Mouse (Mus musculus) induced T-regulatory cell, adult 2 months (primary cell): ENCODE results near the gene Large1.
"Not testable (repeated sequence)": the region's sequence is repeated elsewhere in the genome, so short reads cannot be mapped to it uniquely, and the experiment has no call there.

ENCODE experiments used
- DNase-seq: peaks from one replicate; pipeline ENCODE4 v3.0.0-alpha.2; 2012; ENCODE audit warnings: low read depth

Gene Large1

DNA sequence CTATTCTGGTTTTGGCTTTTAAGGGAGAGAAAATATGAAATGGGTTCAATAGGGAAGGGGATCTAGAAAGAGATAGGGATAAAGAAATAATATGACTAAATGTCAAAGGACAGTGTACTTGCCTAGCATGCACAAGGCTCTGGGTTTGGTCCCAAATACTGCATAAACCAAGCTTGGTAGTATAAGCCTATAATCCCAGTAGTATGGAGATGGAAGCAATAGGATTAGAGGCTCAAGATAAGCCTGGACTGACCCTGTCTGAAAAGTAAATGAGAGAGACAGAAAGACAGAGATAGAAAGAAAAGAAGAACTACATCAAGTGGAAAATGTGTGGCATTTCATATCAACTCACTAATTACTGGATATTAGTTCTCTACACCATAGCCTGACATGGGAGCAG is 180.7 kb downstream of the Large1 start:
- DNase-seq, result no peak

DNA sequence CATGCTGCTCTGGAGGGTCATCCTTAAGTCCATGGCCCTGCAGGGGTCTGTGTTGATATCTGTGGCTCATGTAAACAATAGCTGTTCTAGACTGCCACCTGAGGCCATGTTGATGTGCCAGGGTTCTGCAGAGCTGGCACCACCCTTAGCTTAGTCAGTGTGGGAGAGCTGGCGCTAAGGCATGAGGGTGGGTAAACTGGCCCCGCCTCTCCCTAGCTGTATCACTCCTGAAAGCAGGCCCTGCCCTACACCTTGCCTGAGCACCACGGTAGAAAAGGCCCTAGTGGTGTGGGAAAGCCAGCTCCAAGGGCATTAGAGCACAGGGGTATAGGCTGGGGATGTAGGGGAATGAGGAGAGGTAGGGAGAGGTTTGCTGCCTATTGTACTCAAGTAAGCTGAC is 191.3 kb downstream of the Large1 start:
- no peak for DNase-seq

DNA sequence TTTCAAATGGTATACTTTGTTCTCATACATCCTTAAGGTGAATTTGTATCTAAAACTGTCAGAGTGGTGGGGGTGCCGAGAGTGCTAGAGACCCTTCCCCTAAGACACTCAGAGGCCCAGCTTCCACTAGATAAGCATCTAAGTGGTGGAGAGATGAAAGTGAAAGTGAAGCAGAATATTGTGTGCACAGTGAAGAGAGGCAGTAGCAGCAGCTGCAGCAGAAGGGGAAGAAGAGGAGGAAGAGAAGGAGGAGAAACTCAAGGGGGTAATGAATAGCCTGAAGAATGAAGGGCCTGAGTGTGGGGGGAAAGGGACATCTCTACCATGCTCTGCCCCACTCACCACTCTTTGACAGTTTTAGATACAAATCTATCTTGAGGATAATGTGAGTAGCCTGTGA is 191.8 kb downstream of the Large1 start:
- no peak for DNase-seq

DNA sequence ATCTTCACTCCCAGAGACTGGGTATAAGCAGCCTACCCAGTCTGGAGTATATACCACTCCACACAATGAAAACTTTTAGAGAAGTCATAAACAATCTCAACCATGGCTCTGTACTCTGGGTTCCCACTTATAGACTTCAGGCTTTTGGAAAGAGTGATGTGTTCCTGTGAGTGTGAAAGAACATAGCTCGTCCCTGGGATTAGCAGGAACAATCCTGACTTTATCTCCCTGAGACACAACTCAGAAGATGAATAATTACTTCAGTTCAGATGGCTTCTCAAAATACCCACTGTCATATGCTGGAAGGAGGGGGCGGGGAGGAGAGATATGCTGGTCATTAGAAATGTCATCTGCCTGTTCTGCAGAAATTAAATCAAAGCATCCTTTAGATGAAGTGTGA is 192.4 kb downstream of the Large1 start:
- no peak for DNase-seq

DNA sequence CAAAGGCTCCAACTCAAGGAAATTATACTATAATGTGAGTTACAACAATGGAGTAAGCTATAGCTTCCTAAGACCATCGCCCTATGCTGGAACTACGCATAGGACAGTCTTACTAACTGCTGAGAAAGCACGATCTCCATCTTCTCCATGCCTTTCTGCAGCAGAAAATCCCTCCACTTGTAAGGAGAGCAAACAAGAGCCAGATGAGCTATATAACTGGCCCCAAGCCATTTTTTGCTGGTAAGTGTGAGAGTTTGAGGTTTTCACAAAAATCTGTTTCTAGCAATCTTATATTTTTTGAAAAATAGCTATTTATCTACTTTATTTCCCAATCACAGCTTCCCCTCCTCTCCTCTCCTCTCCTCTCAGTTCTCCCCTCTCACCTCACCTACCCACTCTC is 206.1 kb downstream of the Large1 start:
- no peak for DNase-seq

DNA sequence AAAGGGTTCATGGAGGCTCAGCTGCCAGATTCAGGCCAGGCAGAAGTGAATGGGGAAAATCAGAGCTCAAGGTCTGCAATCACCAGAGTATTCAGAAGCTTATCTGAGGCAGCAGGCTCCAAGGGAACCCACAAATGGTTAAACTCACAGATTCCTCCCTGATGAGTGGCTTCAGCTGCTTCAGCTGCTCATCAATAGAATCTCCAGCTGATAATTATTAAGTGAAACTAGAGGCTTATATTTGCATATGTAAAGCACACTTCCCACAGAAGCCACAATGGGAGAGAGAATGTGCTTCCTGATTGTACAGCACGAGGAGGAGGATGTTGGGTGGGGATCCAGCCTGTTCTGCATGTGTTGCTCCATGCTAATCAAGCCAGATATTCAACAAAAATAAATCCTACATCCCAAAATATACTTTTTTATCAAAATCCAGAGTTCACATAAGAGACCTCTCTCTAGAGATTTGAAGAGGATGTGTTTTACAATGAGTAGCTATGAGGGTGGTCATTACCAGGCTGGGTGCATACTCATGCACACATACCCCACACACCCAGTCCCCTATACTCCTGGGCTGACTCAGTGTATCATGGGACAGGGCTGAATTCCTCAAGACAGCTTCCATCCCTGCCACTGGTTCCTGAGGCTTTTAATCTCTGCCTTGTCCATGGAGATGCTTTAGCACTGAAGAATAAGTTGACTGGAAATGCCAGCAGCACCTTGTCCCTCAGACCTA is 210.5 kb downstream of the Large1 start:
- DNase-seq, result no peak

DNA sequence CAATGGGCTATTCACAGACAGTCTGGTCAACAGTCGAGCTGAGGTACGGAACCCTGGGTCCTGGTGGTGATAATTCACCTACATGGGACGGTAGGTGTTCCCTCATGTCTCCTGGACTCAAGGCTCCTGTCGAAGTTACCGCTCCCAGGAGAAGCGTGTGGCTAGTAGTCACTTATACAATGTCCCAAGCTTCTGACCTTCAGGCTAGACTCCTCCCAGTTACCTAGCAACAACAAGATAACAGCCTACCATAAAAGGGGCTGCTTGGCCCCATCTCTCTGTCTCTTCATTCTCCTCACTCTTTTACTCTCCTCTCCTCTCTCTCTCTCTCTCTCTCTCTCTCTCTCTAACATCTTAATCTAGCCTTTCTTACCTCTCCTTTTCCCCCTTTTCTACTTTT is 217.9 kb downstream of the Large1 start:
- no peak for DNase-seq

DNA sequence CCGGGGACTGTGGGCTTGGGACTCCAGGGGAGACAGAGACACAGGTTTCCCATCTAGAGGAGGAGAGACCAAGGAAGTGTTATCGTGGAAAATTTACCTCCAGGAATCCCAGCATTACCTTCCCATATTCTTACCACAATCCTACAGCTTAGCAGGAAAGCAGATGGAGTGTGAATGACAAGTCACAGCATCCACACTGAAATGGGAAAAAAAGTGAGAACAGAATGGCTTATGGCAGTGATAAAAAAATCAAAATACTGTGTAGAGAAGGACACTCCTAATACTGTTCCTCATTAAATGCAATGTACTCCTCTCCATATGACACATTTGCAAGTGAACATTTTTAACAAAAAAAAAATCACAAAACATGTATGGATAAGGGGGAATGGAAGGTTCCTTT is 221.3 kb downstream of the Large1 start:
- DNase-seq, result no peak

DNA sequence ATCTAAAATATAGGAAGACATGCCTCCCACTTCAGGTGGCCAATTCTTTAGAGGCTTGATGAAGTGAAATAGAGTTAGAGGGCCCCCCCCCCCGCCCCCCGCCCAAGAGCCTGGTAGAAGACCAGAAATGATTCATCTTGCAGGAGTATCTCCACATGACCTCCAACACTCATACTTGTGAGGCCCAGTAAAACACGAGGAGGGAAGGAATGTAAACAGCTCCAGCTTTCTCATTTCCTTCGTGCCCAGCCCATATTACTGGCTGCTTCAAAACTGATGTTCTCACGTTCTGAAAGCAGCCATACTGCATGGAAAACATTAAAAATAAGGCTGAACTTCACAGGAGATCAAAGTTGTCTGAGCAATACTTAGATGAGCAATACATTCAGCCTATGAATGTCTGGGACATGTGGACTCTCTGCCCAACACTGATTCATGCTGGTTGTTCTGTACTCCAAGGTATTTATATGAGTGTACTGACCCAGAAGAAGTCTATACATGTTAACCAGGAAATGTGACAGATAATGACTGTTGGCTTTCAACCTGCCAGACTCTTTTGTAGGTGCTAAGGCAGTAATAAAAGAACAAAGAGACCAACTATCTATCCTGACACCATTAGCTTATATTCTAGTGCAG is 229.4 kb downstream of the Large1 start:
- no peak for DNase-seq

DNA sequence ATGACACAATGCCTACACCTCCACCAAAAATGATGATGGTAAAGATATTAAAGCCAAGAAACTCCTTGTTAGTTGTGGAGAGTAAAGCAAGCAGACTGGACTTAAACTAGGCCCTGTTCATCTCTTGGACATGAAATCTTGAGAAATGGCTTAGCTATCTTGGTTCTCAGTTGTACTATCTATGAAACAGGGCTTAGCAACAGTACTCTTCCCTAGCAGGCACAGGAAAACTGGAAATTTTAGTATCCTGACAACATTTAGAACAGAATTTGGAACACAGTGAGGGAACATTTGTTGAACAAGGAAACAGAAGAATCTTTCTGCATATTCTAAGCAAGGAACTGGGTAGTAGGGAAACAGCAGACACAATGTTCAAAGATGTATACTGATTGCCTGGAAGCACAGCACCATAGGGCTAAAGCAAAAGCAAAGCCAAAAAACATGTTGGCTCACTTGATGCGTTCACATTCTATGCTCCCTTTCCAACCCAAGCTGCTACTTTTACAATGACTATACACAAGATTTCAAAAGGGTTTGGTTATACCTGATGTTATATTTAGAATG is 240.9 kb downstream of the Large1 start:
- DNase-seq, result no peak

DNA sequence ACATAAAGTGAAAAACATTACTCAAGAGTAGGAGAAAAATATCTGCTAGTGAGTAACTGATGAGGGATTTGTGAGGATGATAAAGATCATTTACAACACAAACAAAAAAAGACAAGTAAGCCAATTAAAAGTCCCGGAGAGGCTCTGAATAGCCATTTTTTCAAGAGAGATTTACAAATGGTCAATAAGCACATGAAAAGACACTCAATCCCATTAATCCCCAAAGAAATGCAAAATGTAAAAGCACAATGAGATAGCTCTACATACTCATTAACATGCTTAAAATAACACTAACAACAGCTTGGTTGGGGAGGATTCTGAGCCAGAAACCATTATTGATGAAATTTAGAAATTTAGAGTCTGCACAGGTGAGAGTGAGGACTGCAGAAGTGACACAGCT is 249.3 kb downstream of the Large1 start:
- no peak for DNase-seq

DNA sequence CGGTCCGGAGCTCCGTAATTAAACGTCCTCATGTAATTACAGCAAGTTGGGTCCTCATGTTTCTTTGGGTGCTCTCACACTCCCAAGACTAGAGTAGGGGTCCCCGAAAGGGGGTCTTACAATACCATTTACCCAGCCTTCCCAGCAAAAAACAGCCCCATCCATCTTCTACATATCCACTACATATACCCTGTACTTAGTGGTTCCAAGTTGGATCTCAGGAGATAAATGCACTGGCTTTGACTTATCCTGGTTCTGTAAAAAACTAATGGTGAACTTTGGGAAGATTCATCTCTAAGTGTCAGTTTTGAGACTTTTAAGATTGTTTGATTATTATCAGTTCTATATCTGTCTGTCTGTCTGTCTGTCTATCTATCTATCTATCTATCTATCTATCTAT is 252.3 kb downstream of the Large1 start:
- no peak for DNase-seq

DNA sequence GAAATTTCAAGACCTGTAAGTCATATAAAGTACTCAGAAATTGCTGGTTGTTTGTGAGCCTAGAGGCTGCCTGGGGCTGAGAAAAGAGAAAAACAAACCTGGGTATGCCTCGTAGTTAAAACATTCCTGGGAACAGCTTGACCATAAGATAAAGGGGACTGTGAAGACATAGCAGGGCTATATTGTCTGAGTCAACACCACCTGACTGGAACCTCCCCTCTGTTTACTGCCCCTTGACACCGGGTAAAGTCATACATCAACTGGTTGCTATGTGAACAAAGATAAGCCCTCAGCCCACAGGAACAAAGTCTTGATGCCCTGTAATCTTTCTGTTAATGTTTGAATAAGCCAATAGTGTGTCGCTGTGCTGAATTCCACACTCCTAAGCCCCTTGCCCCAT is 252.7 kb downstream of the Large1 start:
- DNase-seq, result not testable (repeated sequence)

DNA sequence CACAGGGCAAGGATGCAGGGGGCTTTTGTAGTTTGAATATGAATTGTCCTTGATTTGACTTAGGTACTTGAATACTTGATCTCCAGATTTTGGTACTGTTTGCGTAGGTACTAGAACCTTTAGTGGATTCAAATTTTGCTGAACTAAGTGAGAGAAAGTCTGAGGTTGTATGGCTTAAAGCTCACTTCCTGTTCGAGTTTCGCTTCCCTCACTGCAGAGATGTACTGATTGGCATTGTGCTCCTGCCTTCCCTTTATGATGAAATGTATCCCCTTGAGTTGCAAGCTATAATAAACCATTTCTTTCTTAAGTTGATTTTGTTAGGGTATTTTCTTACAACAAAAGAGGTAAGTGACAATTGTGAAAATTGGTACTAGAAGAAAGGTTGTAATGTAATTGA is 253.8 kb downstream of the Large1 start:
- no peak for DNase-seq

DNA sequence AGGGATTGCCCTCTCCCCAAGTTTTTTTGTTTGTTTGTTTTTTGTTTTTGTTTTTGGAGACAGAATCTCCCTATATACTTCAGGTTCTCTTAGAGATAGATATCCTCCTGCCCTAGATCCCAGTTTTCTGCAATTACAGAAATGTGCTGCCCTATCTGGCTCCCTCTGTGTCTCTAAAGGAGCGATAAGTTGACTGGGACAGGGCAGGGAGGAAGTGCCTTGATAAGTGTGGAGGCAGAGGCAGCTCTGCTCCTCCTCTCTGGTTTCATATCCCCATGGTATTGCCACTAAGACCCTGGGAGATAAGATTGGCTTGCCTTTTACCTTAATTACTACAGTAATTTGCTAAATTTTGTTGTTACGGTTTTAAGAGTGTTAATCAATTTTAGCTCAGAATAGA is 256.4 kb downstream of the Large1 start:
- no peak for DNase-seq

DNA sequence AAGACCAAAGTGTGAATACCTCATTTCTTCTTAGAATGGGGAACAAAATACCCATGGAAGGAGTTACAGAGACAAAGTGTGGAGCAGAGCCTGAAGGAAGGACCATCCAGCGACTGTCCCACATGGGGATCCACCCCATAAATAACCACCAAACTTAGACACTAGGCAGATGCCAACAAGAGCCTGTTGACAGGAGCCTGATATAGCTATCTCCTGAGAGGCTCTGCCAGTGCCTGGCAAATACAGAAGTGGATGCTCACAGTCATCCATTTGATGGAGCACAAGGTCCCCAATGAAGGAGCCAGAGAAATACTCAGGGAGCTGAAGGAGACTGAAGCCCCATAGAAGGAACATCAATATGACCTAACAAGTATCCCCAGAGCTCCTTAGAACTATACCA is 275.6 kb downstream of the Large1 start:
- not testable (repeated sequence) for DNase-seq

DNA sequence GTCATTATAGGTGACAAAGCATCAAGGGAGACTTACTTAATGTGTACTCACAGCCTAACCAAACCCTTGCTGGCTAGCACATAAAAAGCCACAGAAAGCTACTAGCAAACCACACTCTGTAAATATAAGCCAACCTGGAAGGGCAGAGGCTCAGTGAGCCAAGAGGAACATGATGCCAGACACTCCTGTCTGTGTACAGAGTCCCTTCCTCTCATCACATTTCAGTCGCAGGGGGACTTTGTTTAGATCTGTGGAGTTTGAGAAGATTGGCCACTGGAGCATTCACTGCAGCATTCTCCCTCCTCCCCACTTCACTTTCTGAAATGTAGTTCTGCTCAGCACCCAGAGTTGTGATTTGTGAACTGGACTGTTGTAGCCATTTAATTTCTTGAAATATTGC is 291.9 kb downstream of the Large1 start:
- DNase-seq, result no peak

DNA sequence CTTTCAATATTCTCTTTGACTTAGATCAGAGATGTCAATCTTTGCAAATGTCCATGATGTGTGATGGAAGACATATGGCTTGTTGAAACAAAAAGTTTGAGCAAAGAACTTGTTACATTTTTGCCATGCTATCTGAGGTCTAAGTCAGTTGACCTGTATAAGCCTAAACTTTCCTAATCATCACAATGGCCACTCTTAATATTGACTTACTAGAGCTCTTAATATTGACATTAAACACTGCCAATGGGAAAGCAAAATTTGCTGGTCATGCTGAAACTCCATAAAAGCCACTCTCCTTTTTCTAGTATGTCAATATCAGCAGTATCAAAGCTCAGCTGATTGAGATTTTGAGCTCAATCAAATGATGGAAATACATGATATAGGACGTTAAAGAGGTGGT is 298.6 kb downstream of the Large1 start:
- DNase-seq, result no peak

DNA sequence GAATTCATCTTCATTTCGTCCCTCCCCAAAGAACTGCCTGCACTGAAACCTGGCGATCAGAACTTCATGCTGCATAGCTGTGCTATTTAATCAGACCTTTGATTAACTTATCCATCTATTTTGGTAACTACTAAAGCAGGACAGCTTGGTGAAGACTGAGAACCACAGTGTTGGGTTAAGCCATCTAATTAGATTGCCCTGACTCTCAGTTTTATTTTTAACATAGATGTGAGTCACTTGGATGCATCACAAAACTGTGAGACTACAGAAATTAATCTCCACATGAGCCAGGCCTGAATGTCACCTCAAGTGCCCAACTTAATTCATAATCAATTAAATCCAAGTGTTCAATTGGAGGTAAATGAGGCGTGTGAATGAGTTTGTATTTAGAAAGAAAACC is 299.5 kb downstream of the Large1 start:
- no peak for DNase-seq

DNA sequence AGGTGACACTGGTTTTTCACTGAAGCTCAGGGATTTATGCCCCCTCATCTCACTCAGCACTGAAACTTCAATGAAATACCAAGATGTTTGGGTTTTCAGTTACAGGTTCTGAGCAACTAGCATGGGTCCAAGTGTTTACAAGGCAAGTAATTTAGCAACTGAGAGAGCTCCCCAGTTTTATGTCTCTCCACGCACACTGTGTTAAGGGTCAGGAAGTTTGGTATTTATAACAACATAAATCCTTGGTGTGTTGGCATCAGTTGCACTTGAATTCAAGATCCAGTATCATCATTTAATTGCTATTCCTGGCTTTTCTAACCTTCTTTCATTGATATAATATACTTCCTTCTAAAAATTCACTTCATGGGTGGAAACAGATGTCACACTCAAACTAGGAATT is 300.9 kb downstream of the Large1 start:
- DNase-seq, result no peak

DNA sequence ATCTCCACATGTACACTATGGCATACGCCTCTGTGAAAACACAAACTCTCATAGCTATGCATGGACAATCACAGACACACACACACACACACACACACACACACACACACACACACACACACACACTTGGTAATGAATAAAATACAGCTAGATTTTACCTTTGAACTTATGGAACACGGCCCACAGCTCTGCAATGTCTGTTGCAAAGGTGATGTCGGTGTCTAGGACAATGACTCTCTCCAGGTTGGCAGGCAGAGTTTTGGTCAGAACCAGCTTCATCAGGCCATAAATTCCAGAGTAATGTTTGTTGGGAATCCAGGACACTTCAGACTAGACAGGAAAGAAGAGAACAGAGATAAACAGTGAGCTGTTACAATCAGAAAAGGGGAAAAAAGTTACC is 305.2 kb downstream of the Large1 start:
- no peak for DNase-seq

DNA sequence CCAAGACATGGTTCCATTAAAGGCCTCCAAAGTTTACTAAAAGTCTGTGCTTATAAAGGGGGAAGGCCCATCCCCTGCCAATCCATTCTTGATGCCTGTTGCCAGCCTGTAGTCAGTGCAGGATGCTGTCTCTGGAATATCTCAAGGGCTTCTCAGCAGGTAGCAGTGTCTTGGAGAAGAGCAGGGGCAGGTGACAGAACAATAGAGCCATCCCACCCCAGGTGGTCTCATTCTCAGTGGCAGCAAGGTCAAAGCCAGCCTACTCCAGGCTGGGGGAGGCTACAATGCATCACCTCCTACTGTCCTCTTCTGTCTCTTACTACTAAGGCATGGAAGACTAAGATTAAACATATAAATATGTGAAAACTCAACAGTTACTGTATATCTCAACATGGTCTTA is 323.6 kb downstream of the Large1 start:
- no peak for DNase-seq

DNA sequence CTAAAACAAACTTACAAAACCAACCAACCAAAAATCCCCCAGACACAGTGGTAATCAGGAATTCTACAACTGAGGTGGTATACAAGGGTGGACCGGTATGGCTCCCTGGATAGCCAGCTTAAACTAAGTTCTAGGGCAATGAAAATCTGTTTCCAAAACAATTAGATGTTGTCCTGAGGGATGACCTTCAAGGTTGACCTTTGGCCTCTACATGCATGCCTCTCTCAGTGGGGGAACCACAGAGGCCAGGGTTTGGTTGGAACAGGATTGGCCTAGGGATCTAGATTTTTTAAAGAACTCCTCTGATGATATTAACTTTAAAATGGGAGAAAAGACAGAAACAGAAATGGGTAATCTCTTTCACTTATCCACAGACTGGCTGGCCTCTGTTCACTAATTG is 335.1 kb downstream of the Large1 start:
- no peak for DNase-seq

DNA sequence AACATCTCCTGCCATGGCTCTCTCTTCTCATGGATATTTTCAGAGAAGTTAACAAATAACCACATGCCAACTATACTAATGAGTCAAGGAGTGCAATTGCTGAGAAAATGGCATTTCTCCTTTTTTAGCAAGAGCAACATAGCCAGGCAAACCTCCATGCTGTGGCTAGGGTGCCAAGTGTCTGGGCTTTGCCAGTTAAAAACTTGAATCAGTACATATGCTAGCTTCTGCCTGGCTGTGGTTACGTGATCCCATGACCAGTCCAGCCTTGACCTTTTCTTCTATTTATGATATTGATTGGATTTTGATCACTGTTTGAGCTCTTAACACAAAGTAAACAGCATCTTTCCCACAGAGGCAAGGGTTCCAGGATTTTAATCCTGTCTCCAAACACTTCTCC is 335.7 kb downstream of the Large1 start:
- no peak for DNase-seq
